Mouse (Mus musculus): ENCODE data around the gene Slc36a3. TPM values are rescaled to one million over a fixed set of nuclear protein-coding genes. Genes with fewer than 3 reads are reported as not detected.
A peak's percentile ranks its signal among the peaks of the same experiment; 100 is the strongest.

The Slc36a3 gene
- polyA plus RNA-seq, 1 experiment: 0.11 TPM

DNA sequence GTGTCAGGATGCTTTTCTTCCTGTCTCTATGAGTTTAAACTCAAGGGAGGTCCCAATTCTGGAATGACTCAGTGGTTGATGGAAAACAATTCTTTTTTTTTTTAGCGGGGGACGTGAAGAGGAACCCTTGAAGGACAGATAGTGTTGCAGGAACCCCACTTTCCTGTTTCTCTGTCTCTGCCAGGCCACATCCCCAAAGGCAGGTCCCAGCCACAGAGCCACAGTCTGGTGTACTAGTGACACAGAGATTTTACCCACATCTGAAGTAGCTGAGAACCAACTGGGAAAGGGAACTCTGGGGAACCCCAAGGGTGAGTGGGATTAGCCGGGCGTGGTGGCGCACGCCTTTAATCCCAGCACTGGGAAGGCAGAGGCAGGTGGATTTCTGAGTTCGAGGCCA lies 14.2 kb upstream of the Slc36a3 start:
- Histone ChIP-seq H3K27me3 (replicated peaks; ENCODE audit: control insufficient read depth, insufficient read depth, low read length) (no peaks in the 10 kb centered on the region), H3K36me3 (ENCODE audit: control insufficient read depth, insufficient read depth, low read length) (no peaks in the 10 kb centered on the region), H3K27ac (ENCODE audit: insufficient read depth, low read depth, low read length) (no peak overlapping the region), H3K4me1 (ENCODE audit: control insufficient read depth, insufficient read depth, low read length) (no peaks in the 10 kb centered on the region), H3K4me3 (ENCODE audit: insufficient read depth, low read depth, low read length) (no peak overlapping the region)
- 92% methylated on average over 7 of the region's 7 CpGs for WGBS
- TF ChIP-seq POLR2A (IDR thresholded peaks at IDR 0.05; ENCODE audit: low read depth, low read length) (no peak), CTCF (conservative IDR thresholded peaks at IDR 0.05; ENCODE audit: insufficient read depth, insufficient read length, low read depth, low read length) (no peak)
- no peak for DNase-seq

DNA sequence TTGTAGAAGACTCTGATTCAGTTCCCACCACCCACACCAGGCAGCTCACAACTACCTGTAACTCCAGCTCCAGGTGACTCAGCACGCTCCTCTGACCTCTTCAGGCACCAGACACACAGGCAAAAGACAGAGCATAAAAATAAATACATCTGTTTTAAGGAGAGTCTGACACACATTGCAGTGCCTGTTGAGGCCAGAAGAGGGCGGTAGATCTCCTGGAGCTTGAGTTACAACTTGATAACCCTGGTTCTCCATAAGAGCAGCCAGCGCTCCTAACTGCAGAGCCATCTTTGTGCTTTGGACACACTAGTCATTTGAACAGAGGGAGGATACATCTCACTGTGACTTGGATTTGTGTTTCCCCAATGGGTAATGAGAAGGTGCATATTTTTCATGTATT lies 13.2 kb upstream of the Slc36a3 start:
- H3K36me3 ChIP-seq (ENCODE audit: control insufficient read depth, insufficient read depth, low read length): no peaks in the 10 kb centered on the region
- no peaks in the 10 kb centered on the region for H3K4me1 ChIP-seq (ENCODE audit: control insufficient read depth, insufficient read depth, low read length)
- DNase-seq: peak; percentile 33
- WGBS: 55% methylated on average over 3 of the region's 3 CpGs
- H3K4me3 ChIP-seq (ENCODE audit: insufficient read depth, low read depth, low read length): no peak overlapping the region
- peak; percentile 66 for TF ChIP-seq CTCF (conservative IDR thresholded peaks at IDR 0.05; ENCODE audit: insufficient read depth, insufficient read length, low read depth, low read length)
- no peak for TF ChIP-seq POLR2A (IDR thresholded peaks at IDR 0.05; ENCODE audit: low read depth, low read length)
- no peaks in the 10 kb centered on the region for H3K27me3 ChIP-seq (replicated peaks; ENCODE audit: control insufficient read depth, insufficient read depth, low read length)
- no peak overlapping the region for H3K27ac ChIP-seq (ENCODE audit: insufficient read depth, low read depth, low read length)

DNA sequence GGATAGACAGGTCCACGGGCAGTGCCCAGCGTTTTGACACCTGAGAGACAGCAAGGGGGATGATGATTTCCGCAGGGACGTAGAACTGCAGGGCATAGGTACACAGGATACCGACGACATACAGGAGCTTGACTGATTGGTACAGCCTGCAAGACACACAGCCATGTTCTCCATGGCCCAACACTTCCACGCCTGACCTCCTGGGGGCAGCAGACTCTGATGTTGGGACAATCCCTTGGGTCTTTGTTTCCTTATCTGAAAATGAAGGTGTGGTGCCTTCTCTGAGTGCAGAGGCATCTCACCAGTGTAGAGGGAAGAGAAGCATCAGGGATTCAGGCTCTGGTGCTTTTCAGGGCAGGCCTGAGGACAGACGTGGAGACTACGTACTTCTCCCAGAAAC lies 11.2 kb upstream of the Slc36a3 start:
- DNase-seq: peak; percentile 52
- H3K4me3 ChIP-seq (ENCODE audit: insufficient read depth, low read depth, low read length): no peak overlapping the region
- 54% methylated on average over 9 of the region's 9 CpGs for WGBS

DNA sequence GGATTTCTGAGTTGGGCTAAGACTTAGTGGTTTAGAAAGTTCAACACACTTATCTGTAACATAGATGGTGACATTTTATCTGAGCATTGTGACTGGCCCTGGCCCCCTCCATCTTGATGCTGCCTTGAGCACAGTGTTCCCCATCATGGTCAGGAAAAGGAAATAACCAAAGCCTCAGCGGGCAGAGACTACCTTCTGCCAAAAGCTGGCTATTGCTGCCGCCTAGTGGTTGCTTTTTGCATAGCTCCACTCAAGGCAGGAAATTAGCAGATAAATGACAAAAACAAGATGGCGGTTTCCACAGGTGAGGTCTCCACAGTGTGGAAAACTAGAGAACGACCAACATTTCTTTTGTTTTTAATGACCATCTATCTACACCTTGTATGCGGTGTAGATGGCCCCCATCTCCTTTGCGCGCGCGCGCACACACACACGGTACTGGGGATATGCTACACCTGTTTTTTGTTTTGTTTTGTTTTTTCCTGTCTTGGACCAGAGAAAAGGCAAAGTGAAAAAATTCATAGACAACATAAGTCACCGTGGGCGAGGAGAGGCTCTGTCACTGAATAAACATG lies 7.4 kb upstream of the Slc36a3 start:
- WGBS: 52% methylated on average over 13 of the region's 13 CpGs
- DNase-seq: peak; percentile 86
- no peaks in the 10 kb centered on the region for H3K27me3 ChIP-seq (replicated peaks; ENCODE audit: control insufficient read depth, insufficient read depth, low read length)
- TF ChIP-seq CTCF (conservative IDR thresholded peaks at IDR 0.05; ENCODE audit: insufficient read depth, insufficient read length, low read depth, low read length): peak; percentile 91
- TF ChIP-seq POLR2A (IDR thresholded peaks at IDR 0.05; ENCODE audit: low read depth, low read length): no peak
- H3K27ac ChIP-seq (ENCODE audit: insufficient read depth, low read depth, low read length): no peak overlapping the region
- no peaks in the 10 kb centered on the region for H3K36me3 ChIP-seq (ENCODE audit: control insufficient read depth, insufficient read depth, low read length)
- H3K4me1 ChIP-seq (ENCODE audit: control insufficient read depth, insufficient read depth, low read length): no peaks in the 10 kb centered on the region
- no peak overlapping the region for H3K4me3 ChIP-seq (ENCODE audit: insufficient read depth, low read depth, low read length)

More for the DNA sequence above, 11.2 kb upstream of the Slc36a3 start:
- no peaks in the 10 kb centered on the region for H3K27me3 ChIP-seq (replicated peaks; ENCODE audit: control insufficient read depth, insufficient read depth, low read length)
- no peaks in the 10 kb centered on the region for H3K36me3 ChIP-seq (ENCODE audit: control insufficient read depth, insufficient read depth, low read length)
- no peak overlapping the region for H3K27ac ChIP-seq (ENCODE audit: insufficient read depth, low read depth, low read length)
- no peaks in the 10 kb centered on the region for H3K4me1 ChIP-seq (ENCODE audit: control insufficient read depth, insufficient read depth, low read length)
- TF ChIP-seq CTCF (conservative IDR thresholded peaks at IDR 0.05; ENCODE audit: insufficient read depth, insufficient read length, low read depth, low read length): peak; percentile 80
- no peak for TF ChIP-seq POLR2A (IDR thresholded peaks at IDR 0.05; ENCODE audit: low read depth, low read length)

DNA sequence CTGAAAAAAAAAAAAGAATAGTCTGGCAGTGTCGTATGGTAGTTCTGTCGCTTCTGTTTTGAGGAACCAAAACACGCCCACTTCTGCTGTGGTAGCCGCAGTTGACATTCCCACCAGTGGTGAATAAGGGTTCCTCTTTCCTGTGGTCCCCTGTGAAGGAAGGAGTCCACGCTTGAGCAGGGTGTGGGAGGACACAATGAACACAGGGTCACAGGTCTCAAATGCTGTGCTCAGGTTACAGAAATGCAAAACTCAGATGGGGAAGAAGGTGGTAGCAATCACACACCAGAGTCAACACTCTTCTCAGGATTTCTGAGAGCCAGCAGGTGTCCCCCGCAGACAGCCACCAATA lies 3.5 kb upstream of the Slc36a3 start:
- Histone ChIP-seq H3K36me3 (ENCODE audit: control insufficient read depth, insufficient read depth, low read length) (no peaks in the 10 kb centered on the region), H3K4me3 (ENCODE audit: insufficient read depth, low read depth, low read length) (no peak overlapping the region), H3K27me3 (replicated peaks; ENCODE audit: control insufficient read depth, insufficient read depth, low read length) (no peaks in the 10 kb centered on the region), H3K4me1 (ENCODE audit: control insufficient read depth, insufficient read depth, low read length) (no peaks in the 10 kb centered on the region), H3K27ac (ENCODE audit: insufficient read depth, low read depth, low read length) (no peak overlapping the region)
- WGBS: 48% methylated on average over 6 of the region's 6 CpGs
- no peak for TF ChIP-seq CTCF (conservative IDR thresholded peaks at IDR 0.05; ENCODE audit: insufficient read depth, insufficient read length, low read depth, low read length)
- no peak for TF ChIP-seq POLR2A (IDR thresholded peaks at IDR 0.05; ENCODE audit: low read depth, low read length)
- DNase-seq: peak; percentile 17

DNA sequence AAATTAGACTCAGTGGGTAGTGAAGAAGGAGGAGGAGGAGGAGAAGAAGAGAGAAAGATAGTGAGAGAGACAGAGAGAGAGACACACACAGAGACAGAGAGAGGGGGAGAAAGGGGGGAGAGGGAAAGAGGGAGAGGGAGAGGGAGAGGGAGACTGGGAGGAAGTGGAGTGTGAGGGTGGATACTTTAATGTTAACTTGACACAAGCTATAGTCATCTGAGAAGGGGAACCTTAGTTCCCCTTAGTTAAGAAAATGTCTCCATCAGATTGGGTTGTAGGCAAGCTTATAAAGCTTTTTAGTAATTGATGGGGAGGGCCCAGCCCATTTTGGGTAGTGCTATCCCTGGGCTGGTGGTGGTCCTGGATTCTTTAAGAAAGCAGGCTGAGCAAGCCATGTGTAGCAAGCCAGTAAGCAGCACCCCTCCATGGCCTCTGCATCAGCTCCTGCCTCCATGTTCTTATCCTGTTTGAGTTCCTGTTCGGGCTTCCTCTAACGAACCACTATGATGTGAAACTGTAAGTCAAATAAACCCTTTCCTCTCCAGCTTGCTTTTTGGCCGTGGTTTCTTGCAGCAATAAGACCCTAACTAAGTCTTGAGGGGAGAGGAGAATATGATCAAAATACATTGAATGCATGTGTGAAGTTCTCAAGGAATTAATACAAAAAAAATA lies 3.0 kb upstream of the Slc36a3 start:
- TF ChIP-seq POLR2A (IDR thresholded peaks at IDR 0.05; ENCODE audit: low read depth, low read length): no peak
- TF ChIP-seq CTCF (conservative IDR thresholded peaks at IDR 0.05; ENCODE audit: insufficient read depth, insufficient read length, low read depth, low read length): no peak
- H3K27me3 ChIP-seq (replicated peaks; ENCODE audit: control insufficient read depth, insufficient read depth, low read length): no peaks in the 10 kb centered on the region
- WGBS: 40% methylated on average over 3 of the region's 3 CpGs
- no peaks in the 10 kb centered on the region for H3K4me1 ChIP-seq (ENCODE audit: control insufficient read depth, insufficient read depth, low read length)
- H3K36me3 ChIP-seq (ENCODE audit: control insufficient read depth, insufficient read depth, low read length): no peaks in the 10 kb centered on the region
- H3K27ac ChIP-seq (ENCODE audit: insufficient read depth, low read depth, low read length): no peak overlapping the region
- no peak overlapping the region for H3K4me3 ChIP-seq (ENCODE audit: insufficient read depth, low read depth, low read length)
- no peak for DNase-seq

DNA sequence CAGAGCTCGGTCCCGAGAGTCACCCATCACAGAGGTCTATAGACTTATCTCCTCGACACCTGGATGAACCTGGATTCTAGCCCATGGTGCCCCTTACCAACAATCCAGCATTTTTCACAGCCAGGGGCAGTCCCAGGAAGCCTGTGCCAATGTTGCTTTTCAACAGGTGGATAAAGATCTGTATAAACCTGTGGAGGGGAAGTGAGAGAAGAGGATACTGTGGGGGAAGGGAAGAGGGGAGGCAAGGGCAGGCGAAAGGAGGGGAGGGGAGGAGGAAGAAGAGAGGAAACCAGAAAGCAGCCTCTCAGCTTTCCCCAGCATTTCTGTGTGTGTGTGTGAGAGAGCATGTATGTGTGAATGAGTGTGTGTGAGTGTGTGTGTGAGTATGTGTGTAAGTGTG lies 3.0 kb downstream of the Slc36a3 start:
- H3K4me3 ChIP-seq (ENCODE audit: insufficient read depth, low read depth, low read length): no peak overlapping the region
- TF ChIP-seq POLR2A (IDR thresholded peaks at IDR 0.05; ENCODE audit: low read depth, low read length) (no peak), CTCF (conservative IDR thresholded peaks at IDR 0.05; ENCODE audit: insufficient read depth, insufficient read length, low read depth, low read length) (no peak)
- H3K27me3 ChIP-seq (replicated peaks; ENCODE audit: control insufficient read depth, insufficient read depth, low read length): no peaks in the 10 kb centered on the region
- DNase-seq: no peak
- WGBS: 80% methylated on average over 4 of the region's 4 CpGs
- H3K27ac ChIP-seq (ENCODE audit: insufficient read depth, low read depth, low read length): no peak overlapping the region
- no peaks in the 10 kb centered on the region for H3K4me1 ChIP-seq (ENCODE audit: control insufficient read depth, insufficient read depth, low read length)
- H3K36me3 ChIP-seq (ENCODE audit: control insufficient read depth, insufficient read depth, low read length): no peaks in the 10 kb centered on the region

Data from kidney, adult 2 months (tissue).